Mouse (Mus musculus) testis, adult 2 months (tissue): Measurements from ENCODE around the gene Slc25a25.

ENCODE experiments used
- CTCF ChIP-seq: fragments of 200-500 bp; IDR thresholded peaks from 2 replicates; pipeline ENCODE4 v1.5.1; 2012; ENCODE audit warnings: low read depth, mild to moderate bottlenecking, inconsistent platforms, low read length, moderate library complexity; ENCODE audit not compliant: control insufficient read depth, insufficient read depth, insufficient replicate concordance
- POLR2A ChIP-seq: fragments of 200-500 bp; IDR thresholded peaks from 2 replicates; pipeline ENCODE4 v1.6.1; 2012; ENCODE audit warnings: low read depth, mild to moderate bottlenecking, inconsistent platforms, low read length, moderate library complexity; ENCODE audit not compliant: control insufficient read depth

- TF ChIP-seq POLR2A, result no peak
- TF ChIP-seq CTCF, result no peak
Observed at GRCm38 (mm10) chr2:32423481-32424331, 27.5 kb downstream of the Slc25a25 start.
